Mouse (Mus musculus) testis, adult 2 months (tissue): Measurements from ENCODE around the gene Smg9.

Experiments
- CTCF ChIP-seq: fragments of 200-500 bp; IDR thresholded peaks from 2 replicates; pipeline ENCODE4 v1.5.1; 2012; ENCODE audit warnings: low read depth, mild to moderate bottlenecking, inconsistent platforms, low read length, moderate library complexity; ENCODE audit not compliant: control insufficient read depth, insufficient read depth, insufficient replicate concordance
- POLR2A ChIP-seq: fragments of 200-500 bp; IDR thresholded peaks from 2 replicates; pipeline ENCODE4 v1.6.1; 2012; ENCODE audit warnings: low read depth, mild to moderate bottlenecking, inconsistent platforms, low read length, moderate library complexity; ENCODE audit not compliant: control insufficient read depth

GRCm38 (mm10) chr7:24425919-24426318 lies 26.5 kb downstream of the Smg9 start:
- TF ChIP-seq CTCF (no peak), POLR2A (no peak)
